Mouse (Mus musculus) liver, embryonic 15.5 days (tissue): ENCODE measurements at regions not wholly inside any gene's neighbourhood (a gene's known extent, or its start where the extent isn't known, plus 50 kb on each side); places are given as distances from the start of the nearest gene placed in this dataset.

ENCODE experiments used
- ATAC-seq: fragments of 200-750 bp; cut with Nextera tagmentation; 2 replicates; pipeline ENCODE4 v1.8.0; 2017; ENCODE audit warnings: moderate number of reproducible peaks, mild to moderate bottlenecking, moderate library complexity; ENCODE audit not compliant: insufficient read depth
- H3K27ac ChIP-seq: fragments of 300-500 bp; sonication (generic); replicated peaks from 2 replicates; pipeline ENCODE4 v1.5.1; 2015; ENCODE audit warnings: mild to moderate bottlenecking, inconsistent platforms
- H3K27me3 ChIP-seq: fragments of 300-500 bp; sonication (generic); 2 replicates; pipeline ENCODE4 v1.6.1; 2015; ENCODE audit warnings: mild to moderate bottlenecking, inconsistent platforms
- H3K36me3 ChIP-seq: fragments of 300-500 bp; sonication (generic); replicated peaks from 2 replicates; pipeline ENCODE4 v1.6.1; 2015; ENCODE audit warnings: moderate library complexity, mild to moderate bottlenecking, inconsistent platforms
- H3K4me1 ChIP-seq: fragments of 300-500 bp; sonication (generic); replicated peaks from 2 replicates; pipeline ENCODE4 v1.6.1; 2015; ENCODE audit warnings: inconsistent platforms
- H3K4me2 ChIP-seq: fragments of 300-500 bp; sonication (generic); 2 replicates; pipeline ENCODE4 v1.6.1; 2015; ENCODE audit warnings: moderate library complexity, mild to moderate bottlenecking, inconsistent platforms
- H3K4me3 ChIP-seq: fragments of 300-500 bp; sonication (generic); replicated peaks from 2 replicates; pipeline ENCODE4 v1.5.1; 2015; ENCODE audit warnings: mild to moderate bottlenecking, inconsistent platforms
- H3K9ac ChIP-seq: fragments of 300-500 bp; sonication (generic); 2 replicates; pipeline ENCODE4 v1.6.1; 2015; ENCODE audit warnings: moderate library complexity, mild to moderate bottlenecking, inconsistent platforms
- H3K9me3 ChIP-seq: fragments of 300-500 bp; sonication (generic); replicated peaks from 2 replicates; pipeline ENCODE4 v1.6.1; 2016; ENCODE audit warnings: inconsistent platforms
- WGBS: fragments of 180-500 bp; shearing (Covaris S2); methylation state at CpG from one replicate; pipeline ENCODE4 v1.1.7; 2015; ENCODE audit warnings: mixed read lengths; ENCODE audit not compliant: insufficient replicate concordance; 5-methylcytosine and 5-hydroxymethylcytosine counted together

GRCm38 (mm10) chr12:118597015-118597414, 249.1 kb upstream of the Sp8 start:
- no peaks in the 10 kb centered on the region for H3K27me3 ChIP-seq
- no peak for ATAC-seq
- H3K9ac ChIP-seq = no peak overlapping the region
- H3K36me3 ChIP-seq = no peaks in the 10 kb centered on the region
- no peaks in the 10 kb centered on the region for H3K4me1 ChIP-seq
- 80% methylated on average over 4 of the region's 4 CpGs for WGBS
- H3K9me3 ChIP-seq = no peaks in the 10 kb centered on the region
- H3K27ac ChIP-seq = no peak overlapping the region
- no peak overlapping the region for H3K4me3 ChIP-seq
- no peak overlapping the region for H3K4me2 ChIP-seq

- no peak overlapping the region for H3K4me3 ChIP-seq
- no peak overlapping the region for H3K27ac ChIP-seq
- H3K9me3 ChIP-seq = no peaks in the 10 kb centered on the region
- H3K4me2 ChIP-seq = no peak overlapping the region
- no peak overlapping the region for H3K9ac ChIP-seq
- ATAC-seq = no peak
- no peaks in the 10 kb centered on the region for H3K27me3 ChIP-seq
- no peaks in the 10 kb centered on the region for H3K4me1 ChIP-seq
- H3K36me3 ChIP-seq = no peaks in the 10 kb centered on the region
- 37% methylated on average over 18 of the region's 18 CpGs for WGBS
Observed at GRCm38 (mm10) chr12:118594781-118595574, 251.2 kb upstream of the Sp8 start.

- no peaks in the 10 kb centered on the region for H3K9me3 ChIP-seq
- no peak for ATAC-seq
- no peaks in the 10 kb centered on the region for H3K27me3 ChIP-seq
- 58% methylated on average over 12 of the region's 12 CpGs for WGBS
- H3K36me3 ChIP-seq = no peaks in the 10 kb centered on the region
- H3K4me1 ChIP-seq = no peaks in the 10 kb centered on the region
- H3K9ac ChIP-seq = no peak overlapping the region
- H3K4me2 ChIP-seq = no peak overlapping the region
- H3K4me3 ChIP-seq = no peak overlapping the region
- no peak overlapping the region for H3K27ac ChIP-seq
Observed at GRCm38 (mm10) chr12:118583829-118584628, 262.1 kb upstream of the Sp8 start.

GRCm38 (mm10) chr12:118569811-118570210, 268.6 kb upstream of the Sp4 start:
- no peak overlapping the region for H3K9ac ChIP-seq
- no peak overlapping the region for H3K4me2 ChIP-seq
- 12% methylated on average over 2 of the region's 2 CpGs for WGBS
- H3K36me3 ChIP-seq = no peaks in the 10 kb centered on the region
- H3K4me1 ChIP-seq = no peaks in the 10 kb centered on the region
- H3K27ac ChIP-seq = no peak overlapping the region
- H3K4me3 ChIP-seq = no peak overlapping the region
- no peaks in the 10 kb centered on the region for H3K27me3 ChIP-seq
- H3K9me3 ChIP-seq = no peaks in the 10 kb centered on the region
- ATAC-seq = no peak

DNA sequence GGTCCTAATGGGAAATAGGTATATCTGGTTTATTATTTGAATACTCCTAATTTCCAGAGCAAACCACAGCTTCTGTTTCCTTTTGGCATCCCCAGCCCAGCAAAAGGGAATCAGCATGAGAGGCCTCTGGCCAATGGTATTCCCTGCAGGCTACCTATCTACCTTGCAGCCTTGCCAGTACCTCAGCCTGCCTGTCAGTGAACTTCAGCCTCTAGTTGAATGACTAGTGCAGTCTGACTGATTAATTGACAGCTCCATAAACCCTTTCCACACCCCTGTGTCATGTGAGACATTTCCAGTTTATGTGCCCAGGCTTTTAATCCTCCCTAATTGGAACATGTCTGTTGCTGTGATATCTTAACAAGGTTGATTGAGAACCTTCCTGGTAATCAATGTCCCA, 265.4 kb upstream of the Sp4 start:
- no peaks in the 10 kb centered on the region for H3K36me3 ChIP-seq
- no peak overlapping the region for H3K27ac ChIP-seq
- H3K4me1 ChIP-seq = no peaks in the 10 kb centered on the region
- H3K4me2 ChIP-seq = no peak overlapping the region
- no peaks in the 10 kb centered on the region for H3K27me3 ChIP-seq
- no peak for ATAC-seq
- no peaks in the 10 kb centered on the region for H3K9me3 ChIP-seq
- no peak overlapping the region for H3K9ac ChIP-seq
- H3K4me3 ChIP-seq = no peak overlapping the region

GRCm38 (mm10) chr12:118564394-118565112, 263.3 kb upstream of the Sp4 start:
- Histone ChIP-seq H3K36me3 (no peaks in the 10 kb centered on the region), H3K27me3 (no peaks in the 10 kb centered on the region), H3K9me3 (no peaks in the 10 kb centered on the region), H3K27ac (no peak overlapping the region), H3K4me3 (no peak overlapping the region), H3K4me1 (no peaks in the 10 kb centered on the region), H3K4me2 (no peak overlapping the region), H3K9ac (no peak overlapping the region)
- no peak for ATAC-seq
- 22% methylated on average over 9 of the region's 9 CpGs for WGBS

DNA sequence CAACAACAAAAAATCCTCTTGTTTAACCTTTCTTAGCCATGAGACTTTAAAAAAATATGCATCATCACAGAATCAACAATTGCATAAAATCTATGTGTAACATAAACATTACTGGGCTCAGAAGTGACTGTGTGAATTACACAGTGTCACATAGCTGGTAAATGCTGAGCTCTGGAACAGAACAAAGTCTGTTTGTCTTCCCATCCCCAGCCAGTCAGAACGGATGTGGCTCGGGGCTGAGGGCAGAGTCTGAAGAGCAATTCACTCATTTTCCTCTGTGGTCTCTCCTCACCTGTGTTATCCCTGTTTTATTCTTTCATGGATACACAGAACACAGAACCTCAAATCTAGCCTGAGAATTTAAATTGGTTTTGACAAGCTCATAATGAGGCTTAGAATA, 261.0 kb upstream of the Sp4 start:
- Histone ChIP-seq H3K36me3 (no peaks in the 10 kb centered on the region), H3K27me3 (no peaks in the 10 kb centered on the region), H3K4me2 (no peak overlapping the region), H3K27ac (no peak overlapping the region), H3K9ac (no peak overlapping the region), H3K4me1 (no peaks in the 10 kb centered on the region), H3K9me3 (no peaks in the 10 kb centered on the region), H3K4me3 (no peak overlapping the region)
- peak; percentile 82 for ATAC-seq
- WGBS = 51% methylated on average over 2 of the region's 2 CpGs

GRCm38 (mm10) chr12:118549071-118549470, 247.8 kb upstream of the Sp4 start:
- no peaks in the 10 kb centered on the region for H3K9me3 ChIP-seq
- no peak for ATAC-seq
- H3K4me1 ChIP-seq = no peaks in the 10 kb centered on the region

GRCm38 (mm10) chr12:118540336-118540735, 239.1 kb upstream of the Sp4 start:
- ATAC-seq = no peak
- Histone ChIP-seq H3K27ac (no peak overlapping the region), H3K4me3 (no peak overlapping the region), H3K4me2 (no peak overlapping the region), H3K27me3 (no peaks in the 10 kb centered on the region), H3K9ac (no peak overlapping the region), H3K9me3 (no peaks in the 10 kb centered on the region), H3K36me3 (no peaks in the 10 kb centered on the region), H3K4me1 (no peaks in the 10 kb centered on the region)
- 35% methylated on average over 6 of the region's 6 CpGs for WGBS

More at GRCm38 (mm10) chr12:118549071-118549470, 247.8 kb upstream of the Sp4 start:
- Histone ChIP-seq H3K27me3 (no peaks in the 10 kb centered on the region), H3K36me3 (no peaks in the 10 kb centered on the region), H3K4me2 (no peak overlapping the region), H3K27ac (no peak overlapping the region), H3K4me3 (no peak overlapping the region), H3K9ac (no peak overlapping the region)
- WGBS = 55% methylated on average over 1 of the region's 1 CpGs

GRCm38 (mm10) chr12:118530514-118530913, 229.3 kb upstream of the Sp4 start:
- Histone ChIP-seq H3K4me1 (no peaks in the 10 kb centered on the region), H3K27ac (no peak overlapping the region), H3K27me3 (peaks cover 40% of the 10 kb centered on the region), H3K9ac (no peak overlapping the region), H3K4me2 (peak overlapping the region; percentile 39; the same call in 1 of the 2 replicates), H3K36me3 (no peaks in the 10 kb centered on the region), H3K4me3 (no peak overlapping the region), H3K9me3 (no peaks in the 10 kb centered on the region)
- ATAC-seq = no peak
- WGBS = 5% methylated on average over 10 of the region's 10 CpGs
